Mouse (Mus musculus): ENCODE data around the gene Grm7. TPM values are rescaled to one million over a fixed set of nuclear protein-coding genes. Genes with fewer than 3 reads are reported as not detected.

The Grm7 gene
- polyA plus RNA-seq, 1 experiment from 2014 or later: 4.9 TPM

DNA sequence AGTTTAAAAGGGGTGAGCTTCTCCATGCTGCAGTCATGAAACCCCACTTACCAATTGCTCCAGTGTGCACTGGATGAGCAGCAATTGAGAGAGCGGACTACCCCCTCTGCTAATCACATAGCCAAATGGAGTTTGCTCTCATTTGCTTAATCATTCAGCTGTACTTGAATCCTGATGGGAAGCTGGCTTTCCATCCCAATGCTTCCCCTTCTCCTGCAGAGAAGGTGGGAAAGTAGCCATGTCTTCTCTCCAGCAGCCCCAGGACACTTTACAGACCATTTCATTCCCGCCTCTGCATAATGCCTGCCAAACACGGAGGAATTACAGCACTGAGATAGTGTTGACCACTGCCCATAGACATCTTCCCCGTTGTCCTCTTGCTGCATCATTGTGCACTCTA is 414.6 kb downstream of the Grm7 start:
- no peak overlapping the region for H3K27ac ChIP-seq (ENCODE audit: low read length)
- H3K4me2 ChIP-seq (replicated peaks; ENCODE audit: low read depth, low read length): no peak overlapping the region
- H3K9me3 ChIP-seq (ENCODE audit: low read length): no peaks in the 10 kb centered on the region
- ATAC-seq (ENCODE audit: low FRiP score, low TSS enrichment): no peak
- H3K36me3 ChIP-seq (ENCODE audit: insufficient read depth, low read length): no peaks in the 10 kb centered on the region
- H3K27me3 ChIP-seq (ENCODE audit: insufficient read depth, low read length): no peaks in the 10 kb centered on the region
- WGBS: 87% methylated on average over 4 of the region's 4 CpGs
- H3K9ac ChIP-seq (replicated peaks; ENCODE audit: low read length): no peak overlapping the region
- H3K4me1 ChIP-seq (ENCODE audit: insufficient read depth, low read length): no peaks in the 10 kb centered on the region
- H3K4me3 ChIP-seq (ENCODE audit: low read length): no peak overlapping the region

DNA sequence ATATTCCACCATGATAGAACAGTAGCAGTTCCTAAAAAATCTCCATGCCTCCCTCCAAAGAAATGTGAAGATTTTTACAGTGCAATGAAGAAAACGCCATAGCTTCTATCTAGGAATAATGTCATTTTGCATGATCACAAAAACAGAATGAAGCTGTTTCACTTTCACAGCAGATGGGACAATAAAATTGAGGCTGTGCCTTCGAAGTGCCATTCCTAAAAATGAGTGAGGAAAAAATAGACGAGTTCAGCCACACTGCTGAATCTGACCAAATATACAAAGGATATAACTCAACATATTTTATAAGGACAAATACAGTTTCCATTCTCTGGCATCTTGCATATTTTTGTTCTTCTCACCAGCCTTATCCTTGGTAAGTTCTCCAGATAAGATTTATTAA is 439.2 kb downstream of the Grm7 start:
- Histone ChIP-seq H3K36me3 (ENCODE audit: insufficient read depth, low read length) (no peaks in the 10 kb centered on the region), H3K4me1 (ENCODE audit: insufficient read depth, low read length) (no peaks in the 10 kb centered on the region), H3K27ac (ENCODE audit: low read length) (no peak overlapping the region), H3K9ac (replicated peaks; ENCODE audit: low read length) (no peak overlapping the region), H3K4me2 (replicated peaks; ENCODE audit: low read depth, low read length) (no peak overlapping the region), H3K4me3 (ENCODE audit: low read length) (no peak overlapping the region), H3K27me3 (ENCODE audit: insufficient read depth, low read length) (no peaks in the 10 kb centered on the region), H3K9me3 (ENCODE audit: low read length) (no peaks in the 10 kb centered on the region)
- 81% methylated on average over 3 of the region's 3 CpGs for WGBS
- ATAC-seq (ENCODE audit: low FRiP score, low TSS enrichment): no peak

DNA sequence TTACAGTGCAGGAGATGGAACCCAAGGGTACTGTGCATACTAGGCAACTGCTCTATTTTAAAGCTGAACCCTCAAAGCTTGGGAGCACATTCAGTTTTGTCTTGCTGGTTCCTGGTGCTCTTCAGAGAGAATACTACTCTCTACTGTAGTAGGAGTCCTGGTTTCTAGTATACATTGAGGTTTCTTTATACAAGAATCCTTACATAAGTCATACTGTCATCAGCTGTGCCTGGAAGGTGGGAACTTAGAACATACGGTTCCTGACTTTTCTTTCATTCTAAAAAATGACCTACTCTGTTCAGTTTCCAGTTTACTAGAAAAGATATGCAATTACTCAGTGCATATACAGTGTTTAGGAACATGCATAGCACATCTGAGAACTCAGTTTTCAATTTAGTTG is 449.4 kb downstream of the Grm7 start:
- no peak overlapping the region for H3K9ac ChIP-seq (replicated peaks; ENCODE audit: low read length)
- H3K4me1 ChIP-seq (ENCODE audit: insufficient read depth, low read length): no peaks in the 10 kb centered on the region
- WGBS: 71% methylated on average over 1 of the region's 1 CpGs
- H3K27me3 ChIP-seq (ENCODE audit: insufficient read depth, low read length): no peaks in the 10 kb centered on the region
- no peak overlapping the region for H3K4me3 ChIP-seq (ENCODE audit: low read length)
- H3K36me3 ChIP-seq (ENCODE audit: insufficient read depth, low read length): no peaks in the 10 kb centered on the region
- no peak overlapping the region for H3K27ac ChIP-seq (ENCODE audit: low read length)
- no peak overlapping the region for H3K4me2 ChIP-seq (replicated peaks; ENCODE audit: low read depth, low read length)
- no peaks in the 10 kb centered on the region for H3K9me3 ChIP-seq (ENCODE audit: low read length)
- ATAC-seq (ENCODE audit: low FRiP score, low TSS enrichment): no peak

DNA sequence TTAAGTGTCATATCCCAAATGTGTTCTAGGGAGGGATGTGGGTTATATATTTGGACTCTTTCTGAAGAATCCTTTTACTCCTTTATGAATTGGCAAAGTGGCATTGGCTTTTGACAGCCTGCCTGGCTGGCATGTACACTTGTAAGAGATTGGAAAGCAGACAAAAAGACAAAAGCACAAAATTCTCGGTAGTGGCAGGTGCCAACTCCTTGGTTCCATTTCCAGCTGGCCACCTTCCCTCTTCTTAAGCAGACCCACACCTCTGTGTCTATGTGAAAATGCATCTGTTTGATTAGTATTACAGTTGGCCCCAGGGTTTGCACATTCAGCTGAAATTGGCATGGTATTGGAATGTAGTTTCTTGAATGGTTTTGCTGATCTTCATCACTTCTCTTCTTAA is 460.1 kb downstream of the Grm7 start:
- no peaks in the 10 kb centered on the region for H3K9me3 ChIP-seq (ENCODE audit: low read length)
- H3K4me2 ChIP-seq (replicated peaks; ENCODE audit: low read depth, low read length): no peak overlapping the region
- 72% methylated on average over 1 of the region's 1 CpGs for WGBS
- H3K27ac ChIP-seq (ENCODE audit: low read length): no peak overlapping the region
- H3K27me3 ChIP-seq (ENCODE audit: insufficient read depth, low read length): no peaks in the 10 kb centered on the region
- no peak for ATAC-seq (ENCODE audit: low FRiP score, low TSS enrichment)
- H3K9ac ChIP-seq (replicated peaks; ENCODE audit: low read length): no peak overlapping the region
- H3K36me3 ChIP-seq (ENCODE audit: insufficient read depth, low read length): no peaks in the 10 kb centered on the region
- H3K4me1 ChIP-seq (ENCODE audit: insufficient read depth, low read length): no peaks in the 10 kb centered on the region
- no peak overlapping the region for H3K4me3 ChIP-seq (ENCODE audit: low read length)

DNA sequence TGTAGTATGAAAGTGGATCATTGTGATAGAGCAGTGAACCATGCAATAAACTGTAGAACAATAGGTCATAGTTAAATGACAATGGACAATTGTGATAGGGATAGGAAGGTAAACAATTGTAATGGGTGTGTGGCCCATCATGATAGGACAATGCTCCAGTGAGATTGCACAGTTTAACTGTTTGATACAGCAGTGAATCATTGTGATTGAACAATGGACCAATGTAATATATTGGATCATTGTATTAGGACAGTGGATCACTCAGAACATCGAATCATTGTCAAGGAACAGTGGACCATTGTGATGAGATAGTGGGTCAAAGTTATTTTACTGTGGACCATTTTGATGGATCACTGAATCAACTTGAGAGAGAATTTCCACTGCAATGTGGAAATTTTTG is 515.7 kb downstream of the Grm7 start:
- Histone ChIP-seq H3K9me3 (ENCODE audit: low read length) (no peaks in the 10 kb centered on the region), H3K4me3 (ENCODE audit: low read length) (no peak overlapping the region), H3K27me3 (ENCODE audit: insufficient read depth, low read length) (no peaks in the 10 kb centered on the region), H3K4me1 (ENCODE audit: insufficient read depth, low read length) (no peaks in the 10 kb centered on the region), H3K9ac (replicated peaks; ENCODE audit: low read length) (no peak overlapping the region), H3K27ac (ENCODE audit: low read length) (no peak overlapping the region), H3K36me3 (ENCODE audit: insufficient read depth, low read length) (no peaks in the 10 kb centered on the region), H3K4me2 (replicated peaks; ENCODE audit: low read depth, low read length) (no peak overlapping the region)
- ATAC-seq (ENCODE audit: low FRiP score, low TSS enrichment): no peak
- 74% methylated on average over 1 of the region's 1 CpGs for WGBS

DNA sequence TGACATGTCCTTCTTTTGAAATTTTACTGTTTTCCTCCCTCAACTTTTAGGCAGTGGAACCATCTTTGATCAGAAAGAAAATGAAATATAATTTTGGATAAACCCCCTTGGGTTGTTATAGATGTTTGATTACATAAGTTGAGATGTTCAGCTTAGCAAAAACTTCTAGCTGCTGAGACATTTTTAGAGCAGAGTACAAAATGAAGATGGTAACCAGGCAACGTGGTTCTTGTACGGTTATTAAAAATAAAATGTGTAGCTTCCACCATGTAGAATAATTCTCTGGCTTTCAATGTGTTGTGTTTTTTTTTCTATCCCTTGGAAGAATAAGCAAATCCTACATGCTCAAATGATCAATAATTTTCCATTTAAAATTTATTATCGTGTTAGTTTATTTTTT is 550.0 kb downstream of the Grm7 start:
- no peak overlapping the region for H3K9ac ChIP-seq (replicated peaks; ENCODE audit: low read length)
- H3K4me1 ChIP-seq (ENCODE audit: insufficient read depth, low read length): no peaks in the 10 kb centered on the region
- ATAC-seq (ENCODE audit: low FRiP score, low TSS enrichment): no peak
- WGBS: 92% methylated on average over 3 of the region's 3 CpGs
- no peak overlapping the region for H3K4me3 ChIP-seq (ENCODE audit: low read length)
- H3K27me3 ChIP-seq (ENCODE audit: insufficient read depth, low read length): no peaks in the 10 kb centered on the region
- H3K36me3 ChIP-seq (ENCODE audit: insufficient read depth, low read length): no peaks in the 10 kb centered on the region
- H3K9me3 ChIP-seq (ENCODE audit: low read length): no peaks in the 10 kb centered on the region
- no peak overlapping the region for H3K4me2 ChIP-seq (replicated peaks; ENCODE audit: low read depth, low read length)
- H3K27ac ChIP-seq (ENCODE audit: low read length): no peak overlapping the region

DNA sequence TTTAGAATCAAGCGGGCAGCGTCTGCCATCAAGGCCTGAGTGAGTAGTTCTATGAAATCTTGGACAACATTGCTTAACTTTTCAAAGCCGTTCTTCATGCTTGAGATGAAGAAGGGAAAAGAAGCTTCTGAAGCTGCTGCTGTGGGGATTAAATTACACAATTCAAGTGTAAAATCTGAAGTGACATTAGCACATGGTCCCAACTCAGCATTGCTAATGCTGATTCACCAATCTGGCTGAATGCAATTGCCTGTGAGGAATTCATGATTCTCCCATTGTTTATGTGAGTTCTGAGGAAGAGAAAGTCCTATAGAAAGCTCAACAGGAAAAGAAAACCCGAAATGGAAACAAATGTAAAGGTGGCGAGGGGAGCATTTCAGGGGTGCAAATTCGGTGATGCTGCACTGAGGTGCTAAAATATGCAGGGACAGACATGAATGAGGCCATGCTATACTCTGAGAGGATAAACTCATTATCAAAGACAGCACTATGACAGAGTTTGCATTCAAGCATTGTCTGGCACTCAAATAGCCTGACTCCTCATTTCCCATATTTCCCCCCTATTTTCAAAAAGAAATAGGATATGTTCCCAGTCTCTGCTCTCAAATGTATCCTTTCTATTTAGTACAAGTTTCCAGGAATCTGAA is 575.8 kb downstream of the Grm7 start:
- no peak overlapping the region for H3K27ac ChIP-seq (ENCODE audit: low read length)
- no peaks in the 10 kb centered on the region for H3K27me3 ChIP-seq (ENCODE audit: insufficient read depth, low read length)
- H3K36me3 ChIP-seq (ENCODE audit: insufficient read depth, low read length): no peaks in the 10 kb centered on the region
- no peaks in the 10 kb centered on the region for H3K9me3 ChIP-seq (ENCODE audit: low read length)
- H3K4me2 ChIP-seq (replicated peaks; ENCODE audit: low read depth, low read length): no peak overlapping the region
- no peak overlapping the region for H3K4me3 ChIP-seq (ENCODE audit: low read length)
- WGBS: 76% methylated on average over 6 of the region's 6 CpGs
- no peak overlapping the region for H3K9ac ChIP-seq (replicated peaks; ENCODE audit: low read length)
- H3K4me1 ChIP-seq (ENCODE audit: insufficient read depth, low read length): no peaks in the 10 kb centered on the region
- ATAC-seq (ENCODE audit: low FRiP score, low TSS enrichment): no peak

DNA sequence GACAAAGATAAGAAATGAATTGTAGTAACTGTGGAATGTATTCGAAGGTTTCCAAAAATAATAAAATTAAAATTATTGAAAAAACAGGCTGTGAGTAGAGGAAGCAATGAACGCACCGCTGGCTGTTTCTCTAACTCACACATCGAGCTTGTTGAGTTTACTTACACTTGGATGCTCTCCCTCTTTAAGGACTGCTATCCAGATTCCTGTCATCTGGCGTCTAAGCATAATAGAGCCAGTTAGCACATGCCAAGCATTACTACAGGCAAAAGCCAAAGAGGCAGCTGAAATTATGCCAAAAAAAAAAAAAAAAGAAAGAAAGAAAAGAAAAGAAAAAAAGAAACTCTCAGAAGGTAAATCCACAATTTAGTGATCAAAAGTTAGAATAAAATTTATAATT is 609.8 kb downstream of the Grm7 start:
- no peak overlapping the region for H3K4me2 ChIP-seq (replicated peaks; ENCODE audit: low read depth, low read length)
- 66% methylated on average over 5 of the region's 5 CpGs for WGBS
- no peaks in the 10 kb centered on the region for H3K36me3 ChIP-seq (ENCODE audit: insufficient read depth, low read length)
- no peaks in the 10 kb centered on the region; the same call in 1 of the 2 replicates for H3K9me3 ChIP-seq (ENCODE audit: low read length)
- no peaks in the 10 kb centered on the region for H3K27me3 ChIP-seq (ENCODE audit: insufficient read depth, low read length)
- ATAC-seq (ENCODE audit: low FRiP score, low TSS enrichment): 0 out of 2 replicates have a peak, but pooled peaks have one; percentile 57
- H3K9ac ChIP-seq (replicated peaks; ENCODE audit: low read length): no peak overlapping the region
- H3K27ac ChIP-seq (ENCODE audit: low read length): no peak overlapping the region
- no peak overlapping the region for H3K4me3 ChIP-seq (ENCODE audit: low read length)
- no peaks in the 10 kb centered on the region for H3K4me1 ChIP-seq (ENCODE audit: insufficient read depth, low read length)

DNA sequence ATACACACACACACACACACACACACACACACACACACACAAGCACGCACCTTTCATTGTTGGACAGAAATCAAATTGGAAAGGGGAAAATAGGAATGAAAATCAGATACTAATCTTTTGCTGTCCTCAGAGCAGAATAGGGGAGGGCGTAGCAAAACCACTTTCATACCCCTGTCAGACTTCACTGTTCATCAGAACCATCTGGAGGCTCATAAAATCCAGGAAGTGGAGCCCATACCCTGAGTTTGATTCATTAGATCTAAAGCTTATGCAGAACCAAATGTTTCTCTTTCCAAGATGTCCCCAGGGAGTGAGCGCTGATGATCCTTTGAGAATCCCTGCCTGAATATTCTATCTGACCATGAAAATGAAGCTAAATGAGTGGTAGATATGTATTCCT is 611.6 kb downstream of the Grm7 start:
- no peaks in the 10 kb centered on the region for H3K27me3 ChIP-seq (ENCODE audit: insufficient read depth, low read length)
- no peak overlapping the region for H3K4me2 ChIP-seq (replicated peaks; ENCODE audit: low read depth, low read length)
- ATAC-seq (ENCODE audit: low FRiP score, low TSS enrichment): peak; percentile 81
- H3K9me3 ChIP-seq (ENCODE audit: low read length): no peaks in the 10 kb centered on the region; the same call in 1 of the 2 replicates
- H3K27ac ChIP-seq (ENCODE audit: low read length): no peak overlapping the region
- no peaks in the 10 kb centered on the region for H3K4me1 ChIP-seq (ENCODE audit: insufficient read depth, low read length)
- H3K9ac ChIP-seq (replicated peaks; ENCODE audit: low read length): no peak overlapping the region
- 53% methylated on average over 3 of the region's 3 CpGs for WGBS
- H3K36me3 ChIP-seq (ENCODE audit: insufficient read depth, low read length): no peaks in the 10 kb centered on the region
- H3K4me3 ChIP-seq (ENCODE audit: low read length): no peak overlapping the region

DNA sequence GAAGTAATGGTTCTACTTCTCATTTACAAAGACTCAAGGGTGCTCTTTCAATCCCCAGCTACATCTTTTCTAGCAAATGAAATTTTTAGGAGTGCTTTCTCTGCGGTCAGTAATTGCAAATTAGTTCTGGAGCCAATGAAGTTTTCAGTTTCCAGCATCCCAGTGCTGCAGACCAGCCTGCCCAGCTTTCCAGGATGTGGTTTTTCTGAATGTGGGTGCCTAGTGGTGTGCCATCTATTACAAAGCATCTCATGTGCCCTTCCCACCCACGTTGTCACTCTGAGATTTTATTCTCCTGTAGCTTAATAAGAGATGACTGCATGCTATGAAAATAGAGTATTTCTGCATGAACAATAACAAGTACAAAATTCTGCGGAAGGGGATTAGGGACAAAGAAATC is 612.9 kb downstream of the Grm7 start:
- no peak overlapping the region for H3K4me3 ChIP-seq (ENCODE audit: low read length)

More for the DNA sequence above, 612.9 kb downstream of the Grm7 start:
- 77% methylated on average over 3 of the region's 3 CpGs for WGBS
- Histone ChIP-seq H3K4me2 (replicated peaks; ENCODE audit: low read depth, low read length) (no peak overlapping the region), H3K4me1 (ENCODE audit: insufficient read depth, low read length) (no peaks in the 10 kb centered on the region), H3K9ac (replicated peaks; ENCODE audit: low read length) (no peak overlapping the region), H3K27me3 (ENCODE audit: insufficient read depth, low read length) (no peaks in the 10 kb centered on the region), H3K27ac (ENCODE audit: low read length) (no peak overlapping the region), H3K36me3 (ENCODE audit: insufficient read depth, low read length) (no peaks in the 10 kb centered on the region), H3K9me3 (ENCODE audit: low read length) (no peaks in the 10 kb centered on the region; the same call in 1 of the 2 replicates)
- ATAC-seq (ENCODE audit: low FRiP score, low TSS enrichment): no peak
